Mouse (Mus musculus) lung, postnatal 0 days (tissue): ENCODE measurements around the gene Itgb8. TPM values are rescaled to one million over a fixed set of nuclear protein-coding genes. Genes with fewer than 3 reads are reported as not detected.

Experiments used
- ATAC-seq: fragments of 200-750 bp; cut with Nextera tagmentation; 2 replicates; pipeline ENCODE4 v1.8.0; 2017; ENCODE audit warnings: moderate library complexity
- DNase-seq: peaks from one replicate; pipeline ENCODE4 v3.0.0-alpha.2; 2016; ENCODE audit warnings: low spot score
- H3K27ac ChIP-seq: fragments of 300-500 bp; sonication (generic); 2 replicates; pipeline ENCODE4 v1.5.1; 2014; ENCODE audit warnings: antibody characterized with exemption, mild to moderate bottlenecking, low read length, mixed read lengths
- H3K27me3 ChIP-seq: fragments of 300-500 bp; sonication (generic); replicated peaks from 2 replicates; pipeline ENCODE4 v1.6.1; 2014; ENCODE audit warnings: low read length, mixed read lengths; ENCODE audit not compliant: insufficient read depth
- H3K36me3 ChIP-seq: fragments of 300-500 bp; sonication (generic); 2 replicates; pipeline ENCODE4 v1.6.1; 2014; ENCODE audit warnings: low read length, mixed read lengths; ENCODE audit not compliant: insufficient read depth
- H3K4me1 ChIP-seq: fragments of 300-500 bp; sonication (generic); 2 replicates; pipeline ENCODE4 v1.6.1; 2014; ENCODE audit warnings: antibody characterized with exemption, low read depth, low read length, mixed read lengths; ENCODE audit not compliant: insufficient read depth
- H3K4me2 ChIP-seq: fragments of 300-500 bp; sonication (generic); replicated peaks from 2 replicates; pipeline ENCODE4 v1.6.1; 2014; ENCODE audit warnings: low read depth, mild to moderate bottlenecking, low read length, moderate library complexity, mixed read lengths
- H3K4me3 ChIP-seq: fragments of 300-500 bp; sonication (generic); 2 replicates; pipeline ENCODE4 v1.5.1; 2014; ENCODE audit warnings: low read depth, low read length
- H3K9ac ChIP-seq: fragments of 300-500 bp; sonication (generic); replicated peaks from 2 replicates; pipeline ENCODE4 v1.6.1; 2014; ENCODE audit warnings: low read depth, mild to moderate bottlenecking
- H3K9me3 ChIP-seq: fragments of 300-500 bp; sonication (generic); 2 replicates; pipeline ENCODE4 v1.6.1; 2016; ENCODE audit warnings: low read length, mixed read lengths
- CTCF ChIP-seq: IDR thresholded peaks from 2 replicates; pipeline ENCODE4 v1.5.1; 2016; ENCODE audit warnings: antibody characterized with exemption, mild to moderate bottlenecking
- EP300 ChIP-seq: IDR thresholded peaks from 2 replicates; pipeline ENCODE4 v1.6.1; 2016; ENCODE audit warnings: antibody characterized with exemption, mild to moderate bottlenecking, control low read depth
- WGBS: fragments of 180-500 bp; shearing (Covaris S2); extraction: QIAGEN DNeasy Blood & Tissue Kit; methylation state at CpG from one replicate; pipeline ENCODE4 v1.1.7; 2014; 5-methylcytosine and 5-hydroxymethylcytosine counted together
- polyA plus RNA-seq: library from polyadenylated mRNA; unstranded; fragments of >200 nt; fragmentation: Nextera tagmentation; extraction: Ambion mirVana; gene quantifications from 2 replicates; pipeline ENCODE4 v1.2.1, GENCODE M21; 2015

The Itgb8 gene
- polyA plus RNA-seq, 1 experiment from 2014 or later = 0.87 TPM

- H3K27ac ChIP-seq = no peak overlapping the region
- H3K4me3 ChIP-seq = no peak overlapping the region
- no peaks in the 10 kb centered on the region for H3K4me1 ChIP-seq
- no peaks in the 10 kb centered on the region for H3K36me3 ChIP-seq
- no peak overlapping the region for H3K4me2 ChIP-seq
- H3K27me3 ChIP-seq = no peaks in the 10 kb centered on the region
- no peak overlapping the region for H3K9ac ChIP-seq
- TF ChIP-seq CTCF (no peak), EP300 (no peak)
- WGBS = 86% methylated on average over 3 of the region's 3 CpGs
- H3K9me3 ChIP-seq = no peaks in the 10 kb centered on the region
- no peak for DNase-seq
- ATAC-seq = no peak
These were observed 25.9 kb upstream of the Itgb8 start for GRCm38 (mm10) chr12:119264506-119264905.

DNA sequence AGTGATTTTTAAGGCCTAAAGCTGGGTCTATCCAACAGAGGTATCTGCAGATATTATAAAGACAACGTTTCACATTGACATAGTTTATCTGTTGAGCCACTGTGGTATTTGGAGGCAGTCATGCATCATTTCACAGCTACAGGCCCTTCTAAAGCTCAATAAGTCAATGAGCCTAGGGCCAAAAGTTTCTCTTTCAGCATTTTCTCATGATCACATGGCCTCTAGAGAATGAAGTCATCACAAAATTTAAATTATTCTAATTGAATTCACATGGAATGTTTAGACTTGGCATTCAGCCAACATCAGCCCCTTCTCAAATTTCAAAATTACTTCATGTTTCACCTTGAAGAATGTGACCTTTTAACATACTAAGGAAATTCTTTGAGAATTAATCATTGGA lies 10.0 kb upstream of the Itgb8 start:
- Histone ChIP-seq H3K9ac (no peak overlapping the region), H3K4me1 (no peaks in the 10 kb centered on the region), H3K36me3 (no peaks in the 10 kb centered on the region), H3K27me3 (no peaks in the 10 kb centered on the region), H3K9me3 (no peaks in the 10 kb centered on the region), H3K4me2 (no peak overlapping the region), H3K27ac (no peak overlapping the region), H3K4me3 (no peak overlapping the region)
- 32% methylated on average over 1 of the region's 1 CpGs for WGBS
- DNase-seq = no peak
- TF ChIP-seq EP300 = no peak
- TF ChIP-seq CTCF = no peak
- ATAC-seq = no peak

- peaks cover 3% of the 10 kb centered on the region; the same call in 1 of the 2 replicates for H3K27me3 ChIP-seq
- DNase-seq = no peak
- H3K4me2 ChIP-seq = no peak overlapping the region
- no peaks in the 10 kb centered on the region for H3K36me3 ChIP-seq
- H3K27ac ChIP-seq = no peak overlapping the region
- no peak for ATAC-seq
- WGBS = 52% methylated on average over 1 of the region's 1 CpGs
- H3K4me3 ChIP-seq = no peak overlapping the region
- no peak overlapping the region for H3K9ac ChIP-seq
- TF ChIP-seq EP300 (no peak), CTCF (no peak)
- H3K4me1 ChIP-seq = no peaks in the 10 kb centered on the region
- H3K9me3 ChIP-seq = no peaks in the 10 kb centered on the region
These were observed 2.5 kb upstream of the Itgb8 start for GRCm38 (mm10) chr12:119241071-119241470.

- peak overlapping the region; percentile 78 for H3K4me2 ChIP-seq
- ATAC-seq = peak; percentile 62
- under 1% methylated on average over 35 of the region's 35 CpGs for WGBS
These were observed 494 bp downstream of the Itgb8 start for GRCm38 (mm10) chr12:119237921-119238695.

GRCm38 (mm10) chr12:119237241-119237920 lies 1.2 kb downstream of the Itgb8 start:
- H3K4me2 ChIP-seq = peak overlapping the region; percentile 78
- ATAC-seq = 0 out of 2 replicates have a peak, but pooled peaks have one; percentile 6
- TF ChIP-seq EP300 (no peak), CTCF (no peak)
- WGBS = 8% methylated on average over 13 of the region's 13 CpGs
- no peak overlapping the region for H3K27ac ChIP-seq
- H3K27me3 ChIP-seq = peaks cover 3% of the 10 kb centered on the region; the same call in 1 of the 2 replicates
- 0 out of 2 replicates have a peak overlapping the region, but pooled peaks have one; percentile 6 for H3K9ac ChIP-seq
- no peaks in the 10 kb centered on the region for H3K36me3 ChIP-seq
- H3K9me3 ChIP-seq = no peaks in the 10 kb centered on the region
- no peak for DNase-seq
- no peaks in the 10 kb centered on the region for H3K4me1 ChIP-seq
- peak overlapping the region; percentile 45 for H3K4me3 ChIP-seq

More at GRCm38 (mm10) chr12:119237921-119238695, 494 bp downstream of the Itgb8 start:
- Histone ChIP-seq H3K27me3 (peaks cover 3% of the 10 kb centered on the region; the same call in 1 of the 2 replicates), H3K9me3 (no peaks in the 10 kb centered on the region), H3K4me3 (peak overlapping the region; percentile 45), H3K27ac (no peak overlapping the region), H3K36me3 (no peaks in the 10 kb centered on the region), H3K9ac (0 out of 2 replicates have a peak overlapping the region, but pooled peaks have one; percentile 16), H3K4me1 (no peaks in the 10 kb centered on the region)
- DNase-seq = peak; percentile 47
- no peak for TF ChIP-seq EP300
- no peak for TF ChIP-seq CTCF

DNA sequence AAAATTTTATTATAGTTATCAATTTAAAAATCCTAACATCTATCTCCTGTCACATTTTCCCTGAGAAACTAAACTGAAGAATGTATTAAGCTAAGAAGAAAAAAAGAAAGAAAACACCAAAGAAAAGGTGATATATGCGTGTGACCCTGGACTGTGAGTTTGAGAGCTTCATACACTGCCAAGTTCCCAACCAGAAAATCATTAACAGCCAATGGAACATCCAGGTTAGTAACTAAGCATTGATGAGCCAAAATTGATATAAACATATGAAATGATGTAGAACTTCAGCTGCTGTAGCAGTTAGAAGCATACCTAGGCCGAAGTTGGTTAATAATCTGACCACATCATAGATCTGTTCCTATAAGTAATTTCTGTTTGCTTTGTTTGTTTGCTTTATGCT lies 6.8 kb downstream of the Itgb8 start:
- Histone ChIP-seq H3K36me3 (no peaks in the 10 kb centered on the region), H3K4me3 (no peak overlapping the region), H3K9me3 (no peaks in the 10 kb centered on the region), H3K4me2 (no peak overlapping the region), H3K27ac (no peak overlapping the region), H3K4me1 (no peaks in the 10 kb centered on the region), H3K27me3 (no peaks in the 10 kb centered on the region), H3K9ac (no peak overlapping the region)
- TF ChIP-seq EP300 (no peak), CTCF (no peak)
- 86% methylated on average over 2 of the region's 2 CpGs for WGBS
- DNase-seq (no peak), ATAC-seq (no peak)
